Mouse (Mus musculus) heart, adult 8-10 months (tissue): ENCODE results near the gene Tmc1. TPM values are rescaled to one million over a fixed set of nuclear protein-coding genes. Genes with fewer than 3 reads are reported as not detected.

ENCODE experiments used
- DNase-seq: peaks from one replicate; pipeline ENCODE4 v3.0.0; 2022; ENCODE audit warnings: low spot score
- total RNA-seq, 4 experiments: library from RNA; stranded (reverse); gene quantifications; 2 replicates each; pipeline ENCODE4 v1.2.4; 2022

Gene Tmc1
- not detected for total RNA-seq

DNA sequence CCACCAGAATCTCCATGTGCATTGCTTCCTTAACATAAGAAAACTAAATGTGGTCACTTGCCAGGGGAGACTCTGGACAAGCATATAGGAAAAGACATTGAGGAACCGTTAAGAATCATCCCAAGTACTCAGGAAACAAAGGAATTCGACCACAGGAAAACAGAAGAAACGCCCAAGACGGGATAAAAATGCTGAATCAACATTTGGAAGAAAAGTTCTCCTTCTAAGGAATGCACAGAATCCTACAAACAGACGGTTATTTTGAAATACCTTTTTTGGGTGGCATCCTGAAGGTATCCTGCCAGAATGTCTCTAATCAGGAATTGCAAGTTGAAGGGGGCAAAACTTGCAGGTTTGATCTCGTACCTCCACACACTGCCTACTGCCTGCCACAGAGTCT lies at the start of gene Tmc1:
TSS of gene Tmc1 (minus strand) at position 329 of the 400 bp plus-strand sequence.
- DNase-seq: no peak

DNA sequence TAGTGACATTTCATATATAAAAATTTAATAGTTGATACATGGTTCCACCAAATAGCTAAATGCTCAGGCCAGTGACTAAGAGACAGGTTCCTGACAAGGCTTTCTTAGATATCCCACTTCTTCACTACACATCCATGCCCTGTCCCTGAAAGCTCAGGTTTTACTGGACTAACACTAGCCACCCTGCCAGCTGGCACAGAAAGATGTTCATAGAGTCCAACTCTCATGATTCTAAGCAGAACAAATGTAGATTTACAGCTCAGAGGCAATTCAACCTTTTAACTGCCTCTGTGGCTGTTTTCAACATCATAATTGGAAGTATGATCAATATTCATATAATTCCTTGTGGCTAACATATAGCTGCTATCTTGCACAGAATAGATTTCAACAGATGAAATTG lies 47.5 kb upstream of the Tmc1 start:
- DNase-seq: no peak

DNA sequence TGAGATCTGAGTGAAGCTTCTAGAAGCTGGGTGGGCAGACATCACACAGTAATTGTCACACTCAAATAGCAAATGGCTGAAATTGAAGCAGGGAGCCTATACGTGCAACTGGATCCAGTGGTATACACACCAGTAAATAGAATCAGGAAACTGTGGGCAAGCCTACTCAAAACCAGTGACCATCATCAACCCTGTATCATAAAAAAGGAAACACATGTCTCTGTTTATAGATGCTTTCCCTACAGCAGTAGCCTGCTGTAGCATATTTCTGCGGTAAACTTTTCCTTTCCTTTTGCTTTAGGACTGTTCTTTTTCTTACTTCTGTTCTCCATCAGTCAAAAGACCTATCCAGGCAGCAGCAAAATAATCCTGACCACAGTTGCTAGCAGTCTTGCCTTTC lies 25.2 kb upstream of the Tmc1 start:
- DNase-seq: no peak

DNA sequence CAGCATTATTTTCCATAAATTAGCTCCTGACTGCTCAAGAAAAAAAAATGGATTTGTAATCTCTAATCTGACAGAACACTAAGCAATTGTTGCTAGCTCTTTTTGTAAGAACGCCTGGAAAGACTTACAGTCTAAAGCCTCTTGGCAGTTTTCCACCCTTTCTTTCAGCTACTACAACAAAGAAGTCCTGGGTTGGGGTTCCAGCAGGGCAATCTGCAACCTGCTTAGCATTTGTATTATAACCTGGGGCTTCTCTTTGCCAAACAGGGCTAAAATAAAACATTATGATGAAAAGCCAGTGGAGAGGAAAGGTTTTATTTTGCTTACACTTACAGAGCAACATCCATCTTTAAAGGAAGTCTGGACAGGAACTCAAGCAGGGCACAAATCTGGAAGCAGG lies 24.1 kb upstream of the Tmc1 start:
- no peak for DNase-seq

DNA sequence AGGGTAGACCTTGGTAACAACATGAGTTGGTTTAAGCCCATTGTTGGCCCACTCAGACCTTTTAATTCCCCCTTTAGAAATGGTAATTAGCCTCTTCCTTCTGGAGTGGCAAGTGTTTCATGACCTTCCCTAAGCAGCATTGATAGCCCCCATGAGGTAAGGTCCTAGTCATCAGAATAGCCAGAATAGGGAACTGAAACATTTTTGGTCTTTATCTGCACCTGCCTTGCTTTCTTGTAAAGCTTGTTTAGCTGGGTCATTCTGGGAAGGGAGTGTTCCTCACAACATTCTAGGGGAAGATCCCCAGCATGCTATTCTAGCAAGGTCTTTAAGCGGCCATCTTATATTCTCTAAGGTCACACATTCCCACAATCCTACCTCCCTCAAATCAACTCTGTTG lies 17.9 kb upstream of the Tmc1 start:
- DNase-seq: no peak

DNA sequence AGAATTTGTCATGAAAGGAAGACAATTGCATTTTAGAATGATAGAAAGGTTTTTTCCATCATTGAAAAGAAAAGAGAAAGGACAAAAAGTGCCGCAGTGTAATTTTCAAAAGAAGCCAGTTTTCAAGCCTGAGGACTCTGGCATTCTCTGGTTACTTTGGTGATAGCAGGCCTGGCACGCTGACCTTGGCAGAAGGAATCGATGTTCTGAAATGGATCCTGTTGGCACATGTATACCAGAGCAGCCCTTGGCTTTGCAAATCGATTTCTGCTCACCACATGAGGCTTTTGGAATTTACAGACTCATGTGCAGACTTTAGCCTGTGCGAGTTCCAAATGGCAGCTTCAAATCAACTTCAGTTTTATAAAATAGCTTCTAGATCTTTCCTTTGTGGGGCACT lies 813 bp upstream of the Tmc1 start:
- no peak for DNase-seq

DNA sequence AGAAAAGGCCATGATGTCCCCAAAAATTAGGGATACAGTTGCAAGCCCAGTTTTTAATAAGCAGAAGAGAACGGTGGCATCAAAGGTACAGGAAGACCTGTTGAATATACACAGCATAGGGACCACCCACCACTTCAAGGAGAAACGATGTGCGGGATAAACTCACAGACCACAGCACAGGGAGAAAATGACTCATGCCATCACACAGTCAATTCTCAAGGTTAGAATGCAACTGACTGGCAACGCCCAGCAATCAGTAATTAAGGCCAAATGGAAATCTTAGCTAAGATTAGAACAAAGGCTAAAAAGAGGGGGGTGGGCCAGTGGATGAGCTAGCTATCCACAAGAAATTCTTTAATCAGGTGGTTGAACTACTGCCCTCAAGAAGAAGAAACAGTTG lies 9.6 kb downstream of the Tmc1 start:
- DNase-seq: no peak

DNA sequence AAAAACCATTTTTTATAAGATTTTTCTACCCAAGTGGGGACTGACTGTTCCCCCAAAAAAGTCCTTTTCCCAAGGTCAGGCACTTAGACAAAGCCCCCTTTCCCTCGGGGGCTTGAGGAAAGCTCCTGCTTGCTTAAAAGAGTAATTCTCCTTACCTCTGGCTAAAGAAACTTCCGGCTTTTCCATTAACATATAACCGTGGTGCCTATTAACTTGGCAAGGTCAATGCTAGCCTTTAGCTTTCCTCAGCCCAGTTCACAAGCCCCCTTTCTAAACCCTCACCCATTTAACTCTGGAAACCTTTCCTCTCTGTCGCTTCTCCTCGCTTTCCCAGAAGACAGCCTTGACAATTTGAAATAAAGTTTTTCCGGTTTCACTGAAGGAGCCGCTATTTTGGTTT lies 29.7 kb downstream of the Tmc1 start:
- no peak for DNase-seq

DNA sequence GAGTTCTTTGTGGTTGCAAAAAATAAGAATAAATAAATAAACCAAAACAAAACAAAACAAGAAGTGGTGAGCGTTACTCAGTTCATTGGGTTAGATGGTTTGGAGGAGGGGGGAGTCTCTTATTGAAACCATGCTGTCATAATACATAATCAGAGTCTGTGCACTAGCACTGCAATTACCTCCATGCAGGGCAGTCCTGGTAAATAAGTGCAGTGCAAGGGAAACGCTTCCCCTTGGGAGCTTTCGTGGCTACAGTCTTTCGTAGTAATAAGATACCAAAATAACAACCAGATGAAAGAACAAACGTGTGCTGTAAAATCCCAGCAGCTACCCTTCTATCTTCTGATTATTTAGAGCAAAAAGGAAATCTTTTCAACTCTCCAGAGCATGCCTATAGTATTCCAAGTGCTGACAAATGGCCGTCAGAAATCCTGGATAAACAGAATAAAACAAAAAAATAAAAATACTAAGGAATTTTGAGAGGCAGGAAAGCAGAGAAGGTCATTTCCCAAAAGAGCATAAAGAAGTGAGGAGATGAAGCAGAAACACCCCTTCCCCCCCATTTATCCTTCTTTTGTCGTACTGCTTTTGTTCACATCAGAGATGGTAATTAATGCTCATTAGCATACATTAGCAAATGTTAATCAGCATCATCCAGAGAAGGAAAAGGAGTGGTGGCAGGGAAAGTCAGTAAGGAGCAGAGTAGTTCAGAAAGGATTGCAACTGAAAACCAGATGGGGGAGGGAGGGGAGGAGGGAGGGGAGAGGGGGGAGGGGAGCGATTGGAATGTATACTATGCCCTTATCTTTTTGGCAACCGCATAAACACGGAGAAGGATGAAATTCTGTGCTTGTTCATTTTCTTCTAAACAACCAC lies 30.4 kb downstream of the Tmc1 start:
- DNase-seq: no peak

DNA sequence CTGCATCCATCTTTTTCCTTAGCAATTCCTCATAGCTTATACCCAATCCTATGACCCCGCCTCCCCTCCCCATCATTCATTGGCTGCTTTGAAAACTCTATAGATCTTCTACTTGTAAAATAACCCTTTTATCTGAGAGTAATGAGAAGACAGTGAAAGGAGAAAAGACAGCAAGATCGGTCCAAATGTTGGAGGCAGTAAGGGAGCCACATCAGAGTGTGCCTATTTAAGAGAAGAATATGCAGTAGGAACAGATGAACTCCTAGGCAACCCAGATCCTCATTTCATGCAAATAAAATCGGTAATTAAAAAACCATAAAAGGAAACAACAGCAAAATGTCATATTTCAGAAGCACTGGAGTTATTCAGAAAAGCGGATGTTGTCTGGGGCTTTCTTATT lies 35.8 kb downstream of the Tmc1 start:
- DNase-seq: no peak

DNA sequence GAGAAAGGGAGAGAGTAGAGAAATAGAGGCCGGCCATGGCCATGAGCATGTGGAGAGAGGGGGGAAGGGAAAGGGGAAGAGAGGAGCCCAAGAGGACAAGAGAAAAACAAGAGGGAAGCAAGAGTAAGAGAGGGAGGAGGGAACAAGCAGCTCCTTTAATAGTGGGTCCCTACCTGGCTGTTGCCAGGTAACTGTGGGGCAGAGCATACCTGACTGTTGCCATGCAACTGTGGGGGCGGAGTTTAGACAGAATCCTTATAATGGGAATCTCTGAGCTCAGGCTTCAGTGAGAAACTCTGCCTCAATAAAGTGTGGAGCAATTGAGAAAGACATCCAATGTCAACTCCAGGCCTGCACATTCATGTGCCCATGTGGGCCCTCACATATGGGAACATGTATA lies 38.9 kb downstream of the Tmc1 start:
- DNase-seq: no peak

DNA sequence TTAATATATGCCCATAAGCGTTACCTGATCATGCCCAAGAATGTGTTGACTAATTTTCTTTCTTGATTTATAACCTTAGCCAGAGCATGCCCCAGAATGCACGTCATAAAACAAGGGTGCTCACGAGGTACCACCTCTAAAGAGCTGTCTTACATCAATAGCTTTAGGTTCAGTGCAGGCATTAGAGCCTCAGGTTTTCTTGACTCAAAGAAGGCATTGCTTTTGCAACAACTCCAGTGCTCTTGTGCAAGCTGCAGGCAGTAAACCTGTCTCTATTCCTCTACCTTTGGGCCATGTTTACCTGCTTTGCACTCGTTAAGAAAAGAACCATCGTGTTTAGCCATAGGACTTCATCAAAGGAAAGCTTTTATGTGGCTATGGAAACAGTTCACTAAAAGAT lies 43.6 kb downstream of the Tmc1 start:
- DNase-seq: no peak

DNA sequence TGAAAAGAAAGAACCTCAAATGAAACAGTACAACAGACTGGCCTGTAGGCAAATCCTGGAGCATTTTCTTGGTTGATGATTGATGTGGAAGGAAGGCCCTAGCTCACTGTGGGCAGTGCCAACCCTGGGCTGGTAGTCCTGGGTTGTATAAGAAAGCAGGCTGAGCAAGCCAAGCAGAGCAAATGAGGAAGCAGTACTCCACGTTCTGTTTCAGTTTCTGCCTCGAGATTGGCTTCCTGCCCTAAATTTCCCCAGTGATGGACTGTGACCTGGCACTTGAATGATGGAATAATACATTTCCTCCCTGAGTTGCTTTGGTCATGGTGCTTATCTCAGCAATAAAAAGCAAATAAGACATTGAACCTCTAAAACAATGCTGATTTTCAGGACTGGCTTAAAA lies 72.8 kb downstream of the Tmc1 start:
- DNase-seq: no peak

DNA sequence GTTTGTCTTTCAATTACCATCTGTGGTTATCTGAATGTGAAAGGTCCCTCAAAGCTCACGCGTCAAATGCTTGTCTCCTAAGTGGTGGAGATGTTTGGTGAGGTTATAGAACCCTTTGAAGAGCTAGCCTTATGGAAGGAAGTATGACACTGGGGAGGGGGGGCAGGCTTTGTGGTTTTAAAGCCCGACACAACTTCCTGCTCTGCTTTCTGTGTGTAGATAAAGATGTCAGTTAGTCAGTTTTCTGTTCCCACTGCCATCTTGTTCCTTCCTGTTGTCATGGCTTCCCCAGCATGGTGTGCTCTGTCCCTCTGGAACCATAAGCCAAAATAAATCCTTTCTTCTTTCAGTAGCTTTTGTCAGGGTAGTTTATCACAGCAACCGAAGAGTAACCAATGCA lies 78.1 kb downstream of the Tmc1 start:
- no peak for DNase-seq

DNA sequence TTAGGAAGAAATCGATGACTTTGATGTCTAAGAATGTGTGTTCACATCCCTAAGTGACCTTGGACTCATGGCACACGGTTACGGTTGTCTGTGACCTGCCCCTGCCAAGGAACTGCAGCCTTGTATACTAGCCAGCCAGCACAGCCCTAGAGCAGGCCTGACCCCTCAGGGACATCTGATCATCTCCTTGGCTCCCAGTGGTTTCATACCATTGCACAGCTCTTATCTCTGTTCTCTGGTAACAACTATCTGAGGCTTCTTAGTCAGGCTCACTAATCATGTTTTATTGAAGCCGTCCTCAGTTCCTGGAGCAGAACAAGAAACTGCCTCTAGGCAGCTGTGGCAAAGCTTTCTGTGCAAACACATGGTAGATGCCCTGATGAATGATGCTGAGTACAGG lies 92.2 kb downstream of the Tmc1 start:
- DNase-seq: no peak

DNA sequence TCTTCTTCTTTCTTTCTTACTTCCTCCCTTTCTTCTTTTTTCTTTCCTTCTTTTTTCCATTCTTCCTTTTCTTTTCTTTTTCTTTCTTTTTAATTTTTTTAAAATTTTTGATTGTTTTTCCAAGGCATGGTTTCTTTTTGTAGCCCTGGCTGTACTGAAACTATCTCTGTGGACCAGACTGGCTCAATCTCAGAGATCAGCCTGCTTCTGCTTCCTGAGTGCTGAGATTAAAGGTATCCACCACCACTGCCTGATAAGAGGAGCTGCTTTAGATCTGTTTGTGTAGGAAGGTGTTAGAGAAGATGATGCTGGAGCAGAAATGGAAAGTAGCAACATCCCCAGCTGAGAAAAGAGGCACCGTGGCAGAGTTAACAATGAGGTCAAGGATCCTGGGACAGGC lies 93.7 kb downstream of the Tmc1 start:
- no peak for DNase-seq

DNA sequence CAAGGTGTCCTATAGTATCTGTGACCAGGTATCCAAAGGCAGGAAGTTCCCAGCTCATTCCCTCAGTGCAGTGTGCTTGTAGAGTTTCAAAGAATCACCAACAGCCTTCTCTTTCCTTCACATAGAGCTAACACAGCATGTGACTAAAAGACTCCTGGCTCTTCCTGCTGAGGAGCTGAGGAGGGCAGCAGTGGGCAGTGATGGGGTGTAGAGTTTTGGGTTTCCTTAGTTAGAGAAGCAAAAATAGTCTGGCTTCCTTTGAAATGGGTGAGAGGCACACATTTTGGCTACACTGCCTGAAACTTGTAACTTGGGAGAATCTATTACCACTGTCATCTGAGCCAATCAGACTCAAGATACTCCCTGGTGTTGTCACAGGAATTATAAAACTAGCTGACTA lies 96.2 kb downstream of the Tmc1 start:
- no peak for DNase-seq

DNA sequence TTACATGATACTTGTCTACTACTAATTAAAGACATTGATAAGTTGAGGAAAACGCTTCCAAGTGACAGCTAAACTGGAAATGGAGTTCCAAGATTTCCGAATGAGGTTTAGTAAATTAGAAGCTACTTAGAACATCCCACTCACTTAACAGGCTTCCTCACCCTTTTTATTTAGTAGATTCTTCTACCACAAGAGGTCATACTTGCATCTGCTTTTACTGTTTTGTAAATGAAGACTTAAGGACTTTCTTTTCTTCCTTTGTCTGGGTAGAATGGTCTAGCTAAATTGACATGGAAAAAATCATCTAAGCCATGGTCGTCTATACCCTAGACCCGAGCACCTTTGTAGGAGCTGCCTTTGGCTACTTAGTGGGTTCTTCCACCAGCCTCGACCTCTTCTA lies 105.1 kb downstream of the Tmc1 start:
- no peak for DNase-seq

DNA sequence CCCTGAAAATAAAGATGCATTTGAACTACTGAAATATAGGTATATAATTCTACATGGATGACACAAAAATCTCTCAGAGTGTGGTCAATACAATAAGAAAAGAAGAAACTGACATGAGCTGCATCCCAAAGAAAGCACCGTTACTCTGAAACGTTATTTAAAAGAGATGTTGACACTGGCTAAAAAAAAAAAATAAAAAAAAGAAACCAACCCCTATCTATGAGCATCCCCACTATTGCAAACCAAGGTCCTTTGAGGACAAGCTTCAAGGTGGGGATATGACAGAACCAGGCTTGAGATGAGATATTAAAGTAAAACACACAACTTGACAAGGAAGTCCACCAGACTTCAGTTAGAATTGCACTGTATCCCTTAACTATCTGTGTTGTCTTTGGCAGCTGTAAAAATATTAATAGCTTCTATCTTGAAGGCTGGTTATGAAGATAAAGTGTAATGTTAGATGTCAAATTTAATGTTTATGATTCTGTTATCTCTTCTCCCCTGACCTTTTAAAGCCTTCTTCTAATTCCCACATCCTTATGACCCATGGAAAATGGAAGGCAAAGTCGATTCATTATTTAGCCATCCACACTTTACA lies 106.4 kb downstream of the Tmc1 start:
- no peak for DNase-seq

DNA sequence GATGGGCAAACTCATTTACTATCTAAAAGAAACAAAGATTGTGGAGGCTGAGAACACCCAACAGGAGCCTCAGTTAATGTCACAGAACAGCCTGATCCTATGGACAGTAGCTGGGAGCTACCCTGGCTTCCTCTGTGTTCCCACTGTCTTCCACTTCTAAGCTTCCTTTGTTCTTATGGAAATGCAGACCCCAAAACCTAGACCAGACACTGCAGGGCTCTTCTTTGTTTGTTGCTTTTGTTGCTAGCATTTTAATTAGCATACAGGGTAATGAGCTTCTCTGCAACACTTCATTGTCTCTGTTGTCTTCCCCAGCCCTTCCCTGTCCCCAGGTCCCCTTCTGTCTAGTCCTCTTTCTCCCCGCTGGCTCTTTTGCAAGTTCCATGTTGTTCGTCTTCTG lies 116.6 kb downstream of the Tmc1 start:
- no peak for DNase-seq

DNA sequence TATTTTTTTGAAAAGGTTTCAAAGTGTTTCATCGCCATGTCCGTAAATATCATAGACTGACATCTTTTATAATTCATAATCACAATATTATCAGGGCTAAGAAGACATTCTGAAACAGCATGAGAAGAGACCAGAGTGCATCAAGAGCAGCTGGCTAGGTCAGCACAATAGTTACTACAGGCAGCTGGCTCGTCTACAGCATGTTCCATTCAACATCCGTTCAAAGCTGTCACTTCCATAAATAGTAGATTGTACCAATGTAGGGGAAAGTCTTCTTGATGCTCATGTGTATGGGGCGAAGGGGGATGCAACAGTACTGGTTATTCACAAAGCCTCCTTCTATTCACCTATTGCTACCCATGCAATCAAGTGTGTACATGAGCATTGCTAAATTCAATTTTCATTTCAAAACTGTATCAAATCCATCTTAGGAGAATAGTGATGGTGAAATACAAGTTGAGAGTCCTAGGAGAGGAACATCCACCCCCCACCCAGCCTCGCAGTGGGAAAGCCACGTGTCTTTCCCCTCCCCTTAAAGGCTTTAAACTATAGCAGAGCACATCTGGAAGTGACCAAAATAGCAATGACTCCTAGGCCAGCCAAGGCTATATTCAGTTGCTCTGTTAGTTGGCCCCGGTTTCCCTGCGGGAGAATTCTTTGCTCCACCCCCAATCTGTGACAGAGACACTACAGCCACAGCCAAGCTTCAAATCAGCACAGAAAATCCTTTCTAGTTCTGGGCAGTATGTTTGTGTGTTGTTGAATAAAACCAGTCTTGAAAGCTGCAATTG lies 117.8 kb downstream of the Tmc1 start:
- DNase-seq: peak; percentile 35

DNA sequence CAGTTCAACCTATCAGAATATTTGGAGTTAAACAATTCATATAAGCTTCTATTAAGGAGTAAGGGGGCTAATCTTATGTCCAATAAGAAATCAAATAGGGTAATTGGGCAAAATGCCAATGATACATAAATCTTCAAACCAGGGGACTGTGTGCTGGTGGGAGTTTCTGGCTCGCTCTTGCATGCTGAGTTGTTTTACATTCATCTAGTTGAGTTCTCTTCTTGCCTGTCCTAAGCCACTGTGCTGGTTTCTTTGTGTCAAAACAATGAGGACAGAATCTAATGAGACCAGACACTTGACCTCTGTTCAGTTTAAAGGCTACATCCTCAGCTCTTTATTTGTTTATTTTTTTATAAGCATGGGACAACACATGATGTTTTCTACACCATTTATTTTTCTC lies 119.1 kb downstream of the Tmc1 start:
- no peak for DNase-seq

DNA sequence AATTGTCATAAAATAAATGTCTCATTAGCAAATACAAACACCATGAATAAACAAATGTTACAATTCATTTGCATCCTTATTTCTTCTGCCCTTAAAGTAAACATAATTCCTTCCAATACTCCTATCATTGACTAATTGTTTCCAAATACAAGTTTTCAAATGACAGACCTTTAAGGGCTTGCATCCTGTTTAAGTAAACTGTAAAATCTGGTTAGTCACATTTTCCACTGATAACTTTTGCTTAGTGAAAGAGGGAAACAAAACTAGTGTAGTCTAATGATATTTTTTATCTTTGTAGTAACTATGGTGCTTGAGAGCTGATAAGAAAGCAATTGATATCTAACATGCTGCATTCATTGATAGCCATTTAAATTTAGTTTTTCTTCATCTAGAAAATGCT lies 154.5 kb downstream of the Tmc1 start:
- no peak for DNase-seq
